In the genomic region with DNA sequence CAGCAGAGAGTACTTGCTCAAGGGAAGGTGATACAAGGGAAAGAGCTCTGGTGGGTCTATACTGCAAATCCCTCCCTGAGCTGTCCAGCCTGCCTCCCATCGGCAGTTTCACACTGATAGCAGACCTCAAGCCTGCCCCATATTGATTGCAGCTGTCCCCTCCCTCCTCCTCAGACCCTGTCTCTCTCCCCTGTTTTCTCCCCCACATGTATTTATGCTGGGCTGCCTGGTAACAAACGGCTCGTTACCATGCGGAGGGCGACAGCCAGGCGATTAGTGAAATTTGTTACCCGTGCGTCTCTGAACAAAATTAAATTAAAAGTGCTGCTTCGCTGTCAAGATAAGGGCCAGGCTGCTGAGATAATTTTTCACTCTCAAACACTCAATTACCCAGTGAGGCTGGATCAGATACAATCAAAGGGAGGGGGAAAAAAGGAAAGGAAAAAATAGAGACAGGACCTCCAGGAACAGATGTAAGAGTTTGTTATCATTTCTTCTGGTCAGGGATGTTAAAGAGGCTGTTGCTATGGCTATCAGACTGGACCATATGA, we compare ENCODE assay signal across 16 mouse cellular contexts.
DNase-seq lines count a peak whose midpoint lies in the region; ATAC-seq and TF ChIP-seq lines count a peak whose summit lies in the region.
"Had no signal": no experiment of that assay in that cellular context is flagged by ENCODE, and none has a peak within 500 bp of the region (broad histone marks: within the 10 kb centered on the region; RNA-seq: fewer than 3 reads in every experiment).

No protein-coding gene starts in this region.

- TF ChIP-seq CTCF in forebrain, postnatal 0 days (IDR thresholded peaks at IDR 0.05; ENCODE audit: low read depth): no peak

- H3K27ac ChIP-seq in forebrain, postnatal 0 days (ENCODE audit: low read depth, low read length): no peak overlapping the region
- H3K27ac ChIP-seq in forebrain, embryonic 16.5 days (ENCODE audit: low read length): no peak overlapping the region
- H3K27ac ChIP-seq in midbrain, embryonic 11.5 days (ENCODE audit: low read depth, low read length): no peak overlapping the region
- H3K27ac ChIP-seq in midbrain, embryonic 10.5 days (replicated peaks): no peak overlapping the region
- peak overlapping the region; percentile 5; the same call in 1 of the 2 replicates for H3K27ac ChIP-seq in midbrain, embryonic 13.5 days
- H3K27ac ChIP-seq: intestine, embryonic 15.5 days; limb, embryonic 10.5 days; liver, embryonic 13.5 days had no signal

- H3K36me3 ChIP-seq in forebrain, postnatal 0 days (ENCODE audit: insufficient read depth): no peaks in the 10 kb centered on the region
- H3K36me3 ChIP-seq in forebrain, embryonic 16.5 days (ENCODE audit: control insufficient read depth, insufficient read depth): no peaks in the 10 kb centered on the region
- no peaks in the 10 kb centered on the region for H3K36me3 ChIP-seq in midbrain, embryonic 11.5 days (ENCODE audit: control insufficient read depth, insufficient read depth, low read length)
- H3K36me3 ChIP-seq in midbrain, embryonic 10.5 days: no peaks in the 10 kb centered on the region
- H3K36me3 ChIP-seq in midbrain, embryonic 13.5 days: no peaks in the 10 kb centered on the region
- H3K36me3 ChIP-seq: intestine, embryonic 15.5 days; limb, embryonic 10.5 days; liver, embryonic 13.5 days had no signal

- no peaks in the 10 kb centered on the region for H3K9me3 ChIP-seq in forebrain, postnatal 0 days (ENCODE audit: low read length)
- no peaks in the 10 kb centered on the region for H3K9me3 ChIP-seq in forebrain, embryonic 16.5 days (ENCODE audit: control insufficient read depth, low read length)
- no peaks in the 10 kb centered on the region for H3K9me3 ChIP-seq in midbrain, embryonic 11.5 days (ENCODE audit: control insufficient read depth, low read length)
- no peaks in the 10 kb centered on the region for H3K9me3 ChIP-seq in midbrain, embryonic 10.5 days (replicated peaks)
- H3K9me3 ChIP-seq in midbrain, embryonic 13.5 days: no peaks in the 10 kb centered on the region
- H3K9me3 ChIP-seq: intestine, embryonic 15.5 days; limb, embryonic 10.5 days; liver, embryonic 13.5 days had no signal

- H3K4me2 ChIP-seq in forebrain, postnatal 0 days (ENCODE audit: low read depth): no peak overlapping the region
- H3K4me2 ChIP-seq in forebrain, embryonic 16.5 days (ENCODE audit: low read length): no peak overlapping the region
- H3K4me2 ChIP-seq in midbrain, embryonic 11.5 days: no peak overlapping the region
- no peak overlapping the region for H3K4me2 ChIP-seq in midbrain, embryonic 13.5 days (replicated peaks)
- H3K4me2 ChIP-seq: intestine, embryonic 15.5 days; liver, embryonic 13.5 days had no signal

- ATAC-seq in forebrain, postnatal 0 days: peak; percentile 36; the same call in 1 of the 2 replicates
- no peak for ATAC-seq in forebrain, embryonic 16.5 days
- peak; percentile 52; the same call in 1 of the 2 replicates for ATAC-seq in midbrain, embryonic 11.5 days (ENCODE audit: low FRiP score)
- peak; percentile 70 for ATAC-seq in midbrain, embryonic 13.5 days
- ATAC-seq: intestine, embryonic 15.5 days; lung, postnatal 0 days had no signal

- DNase-seq in forebrain, postnatal 0 days: no peak
- DNase-seq in midbrain, embryonic 11.5 days (ENCODE audit: low spot score, missing footprints): no peak
- DNase-seq in midbrain, embryonic 10.5 days (ENCODE audit: low spot score): no peak
- DNase-seq in right cerebral cortex, adult 2 months (ENCODE audit: low spot score in 2 of 2): no peak
- DNase-seq in testis, postnatal 14 days (ENCODE audit: low spot score): no peak
- DNase-seq in embryo, embryonic 9.5 days (ENCODE audit: extremely low spot score): no peak
- DNase-seq: cerebellum, postnatal 36 days; gastrocnemius, postnatal 10 days; heart, postnatal 10 days; liver, embryonic 13.5 days; thymus, postnatal 25 days had no signal

- H3K4me3 ChIP-seq in forebrain, postnatal 0 days (ENCODE audit: low read depth, low read length): no peak overlapping the region
- H3K4me3 ChIP-seq in forebrain, embryonic 16.5 days (replicated peaks; ENCODE audit: low read length): no peak overlapping the region
- H3K4me3 ChIP-seq in midbrain, embryonic 11.5 days (ENCODE audit: low read depth, low read length): no peak overlapping the region
- no peak overlapping the region for H3K4me3 ChIP-seq in midbrain, embryonic 10.5 days
- no peak overlapping the region for H3K4me3 ChIP-seq in midbrain, embryonic 13.5 days (replicated peaks)
- H3K4me3 ChIP-seq: intestine, embryonic 15.5 days; limb, embryonic 10.5 days; liver, embryonic 13.5 days had no signal

- no peaks in the 10 kb centered on the region for H3K27me3 ChIP-seq in forebrain, postnatal 0 days (ENCODE audit: insufficient read depth, low read length)
- 0 out of 2 replicates have a peak, but pooled peaks cover 4% of the 10 kb centered on the region for H3K27me3 ChIP-seq in forebrain, embryonic 16.5 days (replicated peaks; ENCODE audit: control insufficient read depth, insufficient read depth, low read length)
- no peaks in the 10 kb centered on the region for H3K27me3 ChIP-seq in midbrain, embryonic 11.5 days (ENCODE audit: control insufficient read depth, insufficient read depth, low read length)
- no peaks in the 10 kb centered on the region for H3K27me3 ChIP-seq in midbrain, embryonic 10.5 days (ENCODE audit: low read depth, poor library complexity, severe bottlenecking)
- peaks cover 6% of the 10 kb centered on the region; the same call in 1 of the 2 replicates for H3K27me3 ChIP-seq in midbrain, embryonic 13.5 days
- H3K27me3 ChIP-seq: intestine, embryonic 15.5 days; liver, embryonic 13.5 days had no signal

- 15% methylated on average over 9 of the region's 9 CpGs for WGBS in forebrain, postnatal 0 days
- WGBS in forebrain, embryonic 16.5 days: 22% methylated on average over 9 of the region's 9 CpGs
- 79% methylated on average over 9 of the region's 9 CpGs for WGBS in midbrain, embryonic 11.5 days
- 84% methylated on average over 9 of the region's 9 CpGs for WGBS in midbrain, embryonic 10.5 days
- WGBS in midbrain, embryonic 13.5 days: 41% methylated on average over 9 of the region's 9 CpGs

- no peak overlapping the region for H3K9ac ChIP-seq in forebrain, postnatal 0 days
- no peak overlapping the region for H3K9ac ChIP-seq in forebrain, embryonic 16.5 days (replicated peaks; ENCODE audit: low read depth, low read length)
- no peak overlapping the region for H3K9ac ChIP-seq in midbrain, embryonic 11.5 days (ENCODE audit: low read length)
- no peak overlapping the region for H3K9ac ChIP-seq in midbrain, embryonic 13.5 days (replicated peaks)
- H3K9ac ChIP-seq: intestine, embryonic 15.5 days; liver, embryonic 13.5 days had no signal

- H3K4me1 ChIP-seq in forebrain, postnatal 0 days (ENCODE audit: insufficient read depth): no peaks in the 10 kb centered on the region; the same call in 1 of the 2 replicates
- no peaks in the 10 kb centered on the region for H3K4me1 ChIP-seq in forebrain, embryonic 16.5 days (replicated peaks; ENCODE audit: control insufficient read depth, insufficient read depth, low read length)
- H3K4me1 ChIP-seq in midbrain, embryonic 11.5 days (ENCODE audit: control insufficient read depth, insufficient read depth, low read length): no peaks in the 10 kb centered on the region
- H3K4me1 ChIP-seq in midbrain, embryonic 10.5 days: no peaks in the 10 kb centered on the region
- H3K4me1 ChIP-seq in midbrain, embryonic 13.5 days (replicated peaks): no peaks in the 10 kb centered on the region
- H3K4me1 ChIP-seq: intestine, embryonic 15.5 days; liver, embryonic 13.5 days had no signal
